Mouse (Mus musculus): ENCODE measurements around the gene Gm10715.
"Not testable (repeated sequence)": the region's sequence is repeated elsewhere in the genome, so short reads cannot be mapped to it uniquely, and the experiment has no call there.

DNA sequence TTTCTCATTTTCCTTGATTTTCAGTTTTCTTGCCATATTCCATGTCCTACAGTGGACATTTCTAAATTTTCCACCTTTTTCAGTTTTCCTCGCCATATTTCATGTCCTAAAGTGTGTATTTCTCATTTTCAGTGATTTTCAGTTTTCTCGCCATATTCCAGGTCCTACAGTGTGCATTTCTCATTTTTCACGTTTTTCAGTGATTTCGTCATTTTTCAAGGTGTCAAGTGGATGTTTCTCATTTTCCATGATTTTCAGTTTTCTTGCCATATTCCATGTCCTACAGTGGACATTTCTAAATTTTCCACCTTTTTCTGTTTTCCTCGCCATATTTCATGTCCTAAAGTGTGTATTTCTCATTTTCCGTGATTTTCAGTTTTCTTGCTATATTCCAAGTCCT is 11.0 kb upstream of the Gm10715 start:
- not testable (repeated sequence) for TF ChIP-seq UBTF (IDR thresholded peaks at IDR 0.05; ENCODE audit: borderline replicate concordance, insufficient read depth, low read depth, low read length); POLR2A (IDR thresholded peaks at IDR 0.05; ENCODE audit: control insufficient read depth in 1 of 2, insufficient read depth in 1 of 2, low read depth in 1 of 2, low read length in 2 of 2, poor library complexity in 1 of 2); MAFK (IDR thresholded peaks at IDR 0.05; ENCODE audit: borderline replicate concordance, low read depth, low read length); ZC3H11A (IDR thresholded peaks at IDR 0.05; ENCODE audit: low read depth, low read length); EP300 (IDR thresholded peaks at IDR 0.05; ENCODE audit: low read depth in 1 of 2, low read length in 2 of 2); CHD1 (IDR thresholded peaks at IDR 0.05; ENCODE audit: low read depth, low read length); E2F4 (IDR thresholded peaks at IDR 0.05; ENCODE audit: borderline replicate concordance, low read depth, low read length)

Data from MEL (cell line).